ENCODE assay signal across 8 mouse cellular contexts in the genomic region with DNA sequence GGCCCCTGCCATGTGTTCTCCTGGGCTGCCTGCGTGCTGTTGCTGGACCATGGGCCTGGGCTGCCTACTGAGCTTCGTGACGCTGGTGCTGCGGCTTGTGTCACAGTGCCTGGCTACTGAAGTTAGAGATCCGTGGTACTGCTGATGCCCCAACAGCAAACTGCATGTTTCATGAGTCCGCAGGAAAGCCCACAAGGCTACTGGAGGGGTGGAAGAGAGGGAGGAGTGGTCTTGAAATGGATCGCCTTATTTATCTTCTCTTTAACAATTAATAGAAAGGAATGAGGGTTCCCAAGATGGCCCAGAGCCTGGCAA. TPM values are rescaled to one million over a fixed set of nuclear protein-coding genes. Genes with fewer than 3 reads are reported as not detected.
DNase-seq lines count a peak whose midpoint lies in the region; ATAC-seq lines count a peak whose summit lies in the region.

A gene (minus strand): TSS at position 41 of the 315 bp plus-strand sequence.

- peaks cover 5% of the 10 kb centered on the region for H3K4me1 ChIP-seq in midbrain, embryonic 14.5 days (ENCODE audit: control insufficient read depth, insufficient read depth, low read length)

- 5% methylated on average over 7 of the region's 7 CpGs for WGBS in midbrain, embryonic 14.5 days

- H3K4me3 ChIP-seq in midbrain, embryonic 14.5 days (replicated peaks; ENCODE audit: low read depth, low read length): peak within 1 kb of the TSS; percentile 86

- ATAC-seq in granulocyte monocyte progenitor cell, adult 5-6 weeks (replicated peaks; ENCODE audit: poor library complexity, severe bottlenecking): no peak
- ATAC-seq in midbrain, embryonic 14.5 days (ENCODE audit: low FRiP score, low TSS enrichment): no peak

- H3K27me3 ChIP-seq in midbrain, embryonic 14.5 days (ENCODE audit: control insufficient read depth, insufficient read depth, low read length): no peaks in the 10 kb centered on the region

- no peak for DNase-seq in layer of hippocampus, adult 18-20 months (ENCODE audit: low spot score in 2 of 2)
- DNase-seq in layer of hippocampus, adult 9-10 months (ENCODE audit: low spot score): no peak
- DNase-seq in adrenal gland, postnatal 4 days (ENCODE audit: low spot score in 2 of 2): no peak
- DNase-seq in layer of hippocampus, postnatal 14 days (ENCODE audit: low spot score in 2 of 2): no peak
- DNase-seq in midbrain, embryonic 14.5 days: no peak
- DNase-seq in right cerebral cortex, postnatal 14 days: no peak
- no peak for DNase-seq in right cerebral cortex, adult 18-20 months

- peak within 1 kb of the TSS; percentile 71 for H3K4me2 ChIP-seq in midbrain, embryonic 14.5 days (ENCODE audit: low read length)

- H3K36me3 ChIP-seq in midbrain, embryonic 14.5 days (ENCODE audit: control insufficient read depth, insufficient read depth, low read length): peaks cover 21% of the 10 kb centered on the region

- no peaks in the 10 kb centered on the region for H3K9me3 ChIP-seq in midbrain, embryonic 14.5 days (ENCODE audit: control insufficient read depth, low read length)

- H3K27ac ChIP-seq in midbrain, embryonic 14.5 days (replicated peaks; ENCODE audit: low read depth, low read length): peak within 1 kb of the TSS; percentile 70

- peak within 1 kb of the TSS; percentile 84 for H3K9ac ChIP-seq in midbrain, embryonic 14.5 days (replicated peaks; ENCODE audit: low read length)

RNA-seq across cellular contexts. Expression of the gene that starts here (rescaled TPM):
- total RNA-seq in layer of hippocampus, adult 18-20 months (2021): 10 to 100 TPM; 37.4 to 44.4 TPM
- total RNA-seq in adrenal gland, postnatal 4 days (2021): 10 to 100 TPM; 70.9 to 77.0 TPM
- 52.6 and 71.6 TPM in 2 replicates for total RNA-seq in granulocyte monocyte progenitor cell, adult 5-6 weeks (2014; fragmentation: Nextera tagmentation)
- 73.2 and 91.8 TPM in 2 replicates for total RNA-seq in granulocyte monocyte progenitor cell, adult 5-6 weeks (2017)
- 10 to 100 TPM; 35.3 to 38.9 TPM for total RNA-seq in layer of hippocampus, postnatal 14 days (2021)
- polyA plus RNA-seq in midbrain, embryonic 14.5 days (2014; fragmentation: Nextera tagmentation; extraction: Ambion mirVana): 38.5 and 50.1 TPM in 2 replicates
